Mouse (Mus musculus): ENCODE measurements around the gene Selenoi.

- TF ChIP-seq ZKSCAN1 (IDR thresholded peaks at IDR 0.05; ENCODE audit: low read depth, low read length) = no peak
- TF ChIP-seq MEF2A (IDR thresholded peaks at IDR 0.05; ENCODE audit: extremely low read depth, insufficient replicate concordance, low read depth, low read length, poor library complexity, severe bottlenecking) = no peak
- TF ChIP-seq CTCF (IDR thresholded peaks at IDR 0.05 in 2 of 3, conservative IDR thresholded peaks at IDR 0.05 in 1 of 3; ENCODE audit: control insufficient read depth in 1 of 3, insufficient read depth in 1 of 3, low read depth in 2 of 3, low read length in 3 of 3, poor library complexity in 1 of 3, severe bottlenecking in 1 of 3) = no peak
- TF ChIP-seq POLR2A (IDR thresholded peaks at IDR 0.05; ENCODE audit: control insufficient read depth in 1 of 2, insufficient read depth in 1 of 2, low read depth in 1 of 2, low read length in 2 of 2, poor library complexity in 1 of 2) = no peak
- no peak for TF ChIP-seq ETS1 (IDR thresholded peaks at IDR 0.05; ENCODE audit: low read depth, low read length)
- no peak for TF ChIP-seq ELF1 (IDR thresholded peaks at IDR 0.05; ENCODE audit: low read depth, low read length)
- TF ChIP-seq TAL1 (IDR thresholded peaks at IDR 0.05; ENCODE audit: low read length) = no peak
- TF ChIP-seq TCF12 (IDR thresholded peaks at IDR 0.05; ENCODE audit: low read depth, low read length) = no peak
- no peak for TF ChIP-seq GATA1 (IDR thresholded peaks at IDR 0.05; ENCODE audit: low read depth, low read length)
- TF ChIP-seq POLR2AphosphoS5 (IDR thresholded peaks at IDR 0.05; ENCODE audit: borderline replicate concordance, low read depth, low read length) = no peak
- TF ChIP-seq E2F4 (IDR thresholded peaks at IDR 0.05; ENCODE audit: borderline replicate concordance, low read depth, low read length) = no peak
- TF ChIP-seq BHLHE40 (IDR thresholded peaks at IDR 0.05; ENCODE audit: borderline replicate concordance, low read depth, low read length) = no peak
- TF ChIP-seq CHD1 (IDR thresholded peaks at IDR 0.05; ENCODE audit: low read depth, low read length) = no peak
These were observed 8.2 kb downstream of the Selenoi start for GRCm38 (mm10) chr5:30240552-30240951.

Measured in MEL (cell line).